Mouse (Mus musculus) lung, adult 2 months (tissue): ENCODE measurements at regions not wholly inside any gene's neighbourhood (a gene's known extent, or its start where the extent isn't known, plus 50 kb on each side); places are given as distances from the start of the nearest gene placed in this dataset.

Experiments used
- DNase-seq: peaks from one replicate; pipeline ENCODE4 v3.0.0; 2022
- H3K4me1 ChIP-seq: fragments of 200-500 bp; 2 replicates; pipeline ENCODE4 v1.6.1; 2011; ENCODE audit warnings: low read length; ENCODE audit not compliant: control insufficient read depth, insufficient read depth
- H3K4me3 ChIP-seq: fragments of 200-500 bp; replicated peaks from 2 replicates; pipeline ENCODE3; 2011; ENCODE audit warnings: low read depth, mild to moderate bottlenecking, control low read depth, low read length; ENCODE audit errors: extremely low read depth
- CTCF ChIP-seq: fragments of 200-500 bp; IDR thresholded peaks from 2 replicates; pipeline ENCODE4 v1.5.1; 2011; ENCODE audit warnings: mild to moderate bottlenecking, low read length, control low read depth; ENCODE audit not compliant: insufficient read depth
- POLR2A ChIP-seq: fragments of 200-500 bp; IDR thresholded peaks from 2 replicates; pipeline ENCODE4 v1.6.1; 2011; ENCODE audit warnings: low read depth, mild to moderate bottlenecking, control low read depth, low read length, borderline replicate concordance; ENCODE audit errors: extremely low read depth
- WGBS: fragments of 180-500 bp; shearing (Covaris S2); methylation state at CpG from one replicate; pipeline ENCODE4 v1.1.7; 2018; 5-methylcytosine and 5-hydroxymethylcytosine counted together

- Histone ChIP-seq H3K4me3 (no peak overlapping the region), H3K4me1 (no peaks in the 10 kb centered on the region)
- no peak for DNase-seq
- WGBS, result 72% methylated on average over 9 of the region's 9 CpGs
- TF ChIP-seq CTCF, result no peak
- no peak for TF ChIP-seq POLR2A
Observed at GRCm38 (mm10) chr6:82837246-82837645, 63.0 kb upstream of the Hk2 start.

- DNase-seq, result no peak
- Histone ChIP-seq H3K4me3 (no peak overlapping the region), H3K4me1 (no peaks in the 10 kb centered on the region)
- 46% methylated on average over 11 of the region's 11 CpGs for WGBS
- TF ChIP-seq CTCF (no peak), POLR2A (no peak)
Observed at GRCm38 (mm10) chr6:82835222-82836064, 61.2 kb upstream of the Hk2 start.

- Histone ChIP-seq H3K4me1 (no peaks in the 10 kb centered on the region), H3K4me3 (no peak overlapping the region)
- TF ChIP-seq CTCF (no peak), POLR2A (no peak)
- DNase-seq, result no peak
- 94% methylated on average over 6 of the region's 6 CpGs for WGBS
Observed at GRCm38 (mm10) chr6:82833867-82834266, 59.6 kb upstream of the Hk2 start.

- no peak for TF ChIP-seq POLR2A
- TF ChIP-seq CTCF, result no peak
- no peaks in the 10 kb centered on the region for H3K4me1 ChIP-seq
- no peak overlapping the region for H3K4me3 ChIP-seq
- no peak for DNase-seq
- 27% methylated on average over 1 of the region's 1 CpGs for WGBS
Observed at GRCm38 (mm10) chr6:82831211-82831610, 57.0 kb upstream of the Hk2 start.

GRCm38 (mm10) chr6:82824684-82825083 lies 50.4 kb upstream of the Hk2 start:
- DNase-seq, result no peak
- no peak for TF ChIP-seq POLR2A
- Histone ChIP-seq H3K4me3 (no peak overlapping the region), H3K4me1 (no peaks in the 10 kb centered on the region)
- 83% methylated on average over 3 of the region's 3 CpGs for WGBS

- WGBS, result 34% methylated on average over 8 of the region's 8 CpGs
- Histone ChIP-seq H3K4me3 (no peak overlapping the region), H3K4me1 (no peaks in the 10 kb centered on the region)
- DNase-seq, result no peak
- TF ChIP-seq POLR2A (no peak), CTCF (no peak)
Observed at GRCm38 (mm10) chr6:82824240-82824639, 50.0 kb upstream of the Hk2 start.
